16 mouse cellular contexts compared by ENCODE assay signal in genomic region chr4:119748341-119748740, GRCm38 (mm10).
"Had no signal": no experiment of that assay in that cellular context is flagged by ENCODE, and none has a peak within 500 bp of the region (broad histone marks: within the 10 kb centered on the region; RNA-seq: fewer than 3 reads in every experiment).

No protein-coding gene starts in this region.

- DNase-seq: cerebellum, adult 8-10 months; cerebellum, adult 9-10 months; cerebellum, adult 9-11 months; cerebellum, postnatal 10 days; cerebellum, postnatal 14 days; cerebellum, postnatal 25 days; cerebellum, postnatal 36 days; embryo, embryonic 11 days; forebrain, postnatal 0 days; gastrocnemius, adult 2 months; gastrocnemius, postnatal 10 days; gastrocnemius, postnatal 14 days; gastrocnemius, postnatal 25 days; gastrocnemius, postnatal 36 days; heart, adult 18-20 months; heart, adult 2 months had no signal
